Mouse (Mus musculus) forebrain, embryonic 14.5 days (tissue): ENCODE data around the gene Pam. TPM values are rescaled to one million over a fixed set of nuclear protein-coding genes. Genes with fewer than 3 reads are reported as not detected.

ENCODE experiments used
- ATAC-seq: fragments of 200-750 bp; cut with Nextera tagmentation; 2 replicates; pipeline ENCODE4 v1.8.0; 2017; ENCODE audit warnings: mild to moderate bottlenecking, moderate library complexity
- DNase-seq: peaks from one replicate; pipeline ENCODE4 v3.0.0-alpha.2; 2015; ENCODE audit warnings: low spot score
- H3K27ac ChIP-seq: fragments of 300-500 bp; sonication (generic); 2 replicates; pipeline ENCODE4 v1.5.1; 2014; ENCODE audit warnings: low read depth, mild to moderate bottlenecking, control low read depth, low read length, moderate library complexity
- H3K27me3 ChIP-seq: fragments of 300-500 bp; sonication (generic); replicated peaks from 2 replicates; pipeline ENCODE4 v1.6.1; 2014; ENCODE audit warnings: low read length, control low read depth, mixed read lengths; ENCODE audit not compliant: control insufficient read depth, insufficient read depth
- H3K36me3 ChIP-seq: fragments of 300-500 bp; sonication (generic); 2 replicates; pipeline ENCODE4 v1.6.1; 2014; ENCODE audit warnings: low read length, control low read depth; ENCODE audit not compliant: control insufficient read depth, insufficient read depth
- H3K4me1 ChIP-seq: fragments of 300-500 bp; sonication (generic); 2 replicates; pipeline ENCODE4 v1.6.1; 2014; ENCODE audit warnings: antibody characterized with exemption, low read length, control low read depth; ENCODE audit not compliant: control insufficient read depth, insufficient read depth
- H3K4me2 ChIP-seq: fragments of 300-500 bp; sonication (generic); 2 replicates; pipeline ENCODE4 v1.6.1; 2014; ENCODE audit warnings: mild to moderate bottlenecking, control low read depth, low read length
- H3K4me3 ChIP-seq: fragments of 300-500 bp; sonication (generic); 2 replicates; pipeline ENCODE4 v1.5.1; 2014; ENCODE audit warnings: low read depth, low read length, control low read depth
- H3K9ac ChIP-seq: fragments of 300-500 bp; sonication (generic); 2 replicates; pipeline ENCODE4 v1.6.1; 2014; ENCODE audit warnings: mild to moderate bottlenecking, low read length, control low read depth, moderate library complexity
- H3K9me3 ChIP-seq: fragments of 300-500 bp; sonication (generic); replicated peaks from 2 replicates; pipeline ENCODE4 v1.6.1; 2016; ENCODE audit warnings: low read length, control low read depth, mixed read lengths; ENCODE audit not compliant: control insufficient read depth
- WGBS: fragments of 180-500 bp; shearing (Covaris S2); extraction: QIAGEN DNeasy Blood & Tissue Kit; methylation state at CpG from one replicate; pipeline ENCODE4 v1.1.7; 2014; 5-methylcytosine and 5-hydroxymethylcytosine counted together
- polyA plus RNA-seq: library from polyadenylated mRNA; unstranded; fragments of >200 nt; fragmentation: Nextera tagmentation; extraction: Ambion mirVana; gene quantifications from 2 replicates; pipeline ENCODE4 v1.2.1, GENCODE M21; 2014

The Pam gene
- polyA plus RNA-seq, 1 experiment from 2014 or later = 41.7 TPM

- DNase-seq = no peak
- WGBS = 78% methylated on average over 5 of the region's 5 CpGs
- H3K4me3 ChIP-seq = no peak overlapping the region
- no peaks in the 10 kb centered on the region for H3K36me3 ChIP-seq
- no peaks in the 10 kb centered on the region for H3K9me3 ChIP-seq
- no peaks in the 10 kb centered on the region for H3K27me3 ChIP-seq
- no peak overlapping the region for H3K27ac ChIP-seq
- ATAC-seq = no peak
- no peaks in the 10 kb centered on the region for H3K4me1 ChIP-seq
- H3K4me2 ChIP-seq = no peak overlapping the region
- H3K9ac ChIP-seq = no peak overlapping the region
Observed at GRCm38 (mm10) chr1:97909561-97909960, 185.9 kb downstream of the Pam start.

GRCm38 (mm10) chr1:97908736-97909135, 186.7 kb downstream of the Pam start:
- H3K36me3 ChIP-seq = no peaks in the 10 kb centered on the region
- H3K27me3 ChIP-seq = no peaks in the 10 kb centered on the region
- no peaks in the 10 kb centered on the region for H3K9me3 ChIP-seq
- H3K27ac ChIP-seq = no peak overlapping the region
- no peak for DNase-seq
- no peak for ATAC-seq
- H3K4me1 ChIP-seq = no peaks in the 10 kb centered on the region
- no peak overlapping the region for H3K4me2 ChIP-seq
- 88% methylated on average over 4 of the region's 4 CpGs for WGBS
- no peak overlapping the region for H3K4me3 ChIP-seq
- no peak overlapping the region for H3K9ac ChIP-seq

- Histone ChIP-seq H3K4me3 (no peak overlapping the region), H3K27me3 (no peaks in the 10 kb centered on the region), H3K36me3 (no peaks in the 10 kb centered on the region), H3K9me3 (no peaks in the 10 kb centered on the region), H3K4me1 (no peaks in the 10 kb centered on the region), H3K4me2 (no peak overlapping the region), H3K27ac (no peak overlapping the region), H3K9ac (no peak overlapping the region)
- DNase-seq = no peak
- WGBS = 96% methylated on average over 7 of the region's 7 CpGs
- ATAC-seq = no peak
Observed at GRCm38 (mm10) chr1:97903912-97904460, 191.5 kb downstream of the Pam start.

- 93% methylated on average over 7 of the region's 7 CpGs for WGBS
- no peaks in the 10 kb centered on the region for H3K27me3 ChIP-seq
- H3K9ac ChIP-seq = no peak overlapping the region
- H3K9me3 ChIP-seq = no peaks in the 10 kb centered on the region
- H3K4me1 ChIP-seq = no peaks in the 10 kb centered on the region
- DNase-seq (no peak), ATAC-seq (no peak)
- H3K36me3 ChIP-seq = no peaks in the 10 kb centered on the region
- no peak overlapping the region for H3K4me3 ChIP-seq
- no peak overlapping the region for H3K4me2 ChIP-seq
- no peak overlapping the region for H3K27ac ChIP-seq
Observed at GRCm38 (mm10) chr1:97902830-97903229, 192.6 kb downstream of the Pam start.

- no peaks in the 10 kb centered on the region for H3K27me3 ChIP-seq
- no peaks in the 10 kb centered on the region for H3K36me3 ChIP-seq
- 46% methylated on average over 7 of the region's 7 CpGs for WGBS
- H3K27ac ChIP-seq = no peak overlapping the region
- H3K4me1 ChIP-seq = no peaks in the 10 kb centered on the region
- no peak overlapping the region for H3K4me3 ChIP-seq
- H3K9ac ChIP-seq = no peak overlapping the region
- H3K4me2 ChIP-seq = no peak overlapping the region
- ATAC-seq (peak; percentile 61; the same call in 1 of the 2 replicates), DNase-seq (no peak)
- no peaks in the 10 kb centered on the region for H3K9me3 ChIP-seq
Observed at GRCm38 (mm10) chr1:97900559-97901153, 194.8 kb downstream of the Pam start.

GRCm38 (mm10) chr1:97887511-97887910, 207.9 kb downstream of the Pam start:
- peak; percentile 6 for DNase-seq
- no peak for ATAC-seq

GRCm38 (mm10) chr1:97883498-97883897, 211.9 kb downstream of the Pam start:
- Histone ChIP-seq H3K27me3 (no peaks in the 10 kb centered on the region), H3K27ac (no peak overlapping the region), H3K4me2 (no peak overlapping the region), H3K36me3 (peaks cover 4% of the 10 kb centered on the region; the same call in 1 of the 2 replicates), H3K4me3 (no peak overlapping the region), H3K9me3 (no peaks in the 10 kb centered on the region), H3K4me1 (no peaks in the 10 kb centered on the region), H3K9ac (no peak overlapping the region)
- ATAC-seq (no peak), DNase-seq (no peak)
- 81% methylated on average over 7 of the region's 7 CpGs for WGBS

More at GRCm38 (mm10) chr1:97887511-97887910, 207.9 kb downstream of the Pam start:
- no peaks in the 10 kb centered on the region for H3K27me3 ChIP-seq
- no peaks in the 10 kb centered on the region for H3K9me3 ChIP-seq
- H3K4me2 ChIP-seq = no peak overlapping the region
- H3K4me1 ChIP-seq = no peaks in the 10 kb centered on the region
- H3K4me3 ChIP-seq = no peak overlapping the region
- H3K27ac ChIP-seq = no peak overlapping the region
- H3K36me3 ChIP-seq = peaks cover 4% of the 10 kb centered on the region; the same call in 1 of the 2 replicates
- H3K9ac ChIP-seq = no peak overlapping the region
- 88% methylated on average over 9 of the region's 9 CpGs for WGBS

GRCm38 (mm10) chr1:97877037-97877436, 218.4 kb downstream of the Pam start:
- DNase-seq = no peak
- no peak overlapping the region for H3K4me3 ChIP-seq
- H3K36me3 ChIP-seq = no peaks in the 10 kb centered on the region
- no peaks in the 10 kb centered on the region for H3K4me1 ChIP-seq
- no peak for ATAC-seq
- no peak overlapping the region for H3K4me2 ChIP-seq
- no peak overlapping the region for H3K9ac ChIP-seq
- no peak overlapping the region for H3K27ac ChIP-seq
- no peaks in the 10 kb centered on the region for H3K27me3 ChIP-seq
- no peaks in the 10 kb centered on the region for H3K9me3 ChIP-seq

GRCm38 (mm10) chr1:97873490-97874054, 221.9 kb downstream of the Pam start:
- Histone ChIP-seq H3K9me3 (no peaks in the 10 kb centered on the region), H3K36me3 (no peaks in the 10 kb centered on the region), H3K9ac (no peak overlapping the region), H3K27me3 (no peaks in the 10 kb centered on the region), H3K4me2 (no peak overlapping the region), H3K27ac (no peak overlapping the region), H3K4me3 (no peak overlapping the region), H3K4me1 (no peaks in the 10 kb centered on the region)
- ATAC-seq (no peak), DNase-seq (no peak)
- 94% methylated on average over 2 of the region's 2 CpGs for WGBS
